Mouse (Mus musculus): Measurements from ENCODE around the gene Nfkbie.

Gene Nfkbie

DNA sequence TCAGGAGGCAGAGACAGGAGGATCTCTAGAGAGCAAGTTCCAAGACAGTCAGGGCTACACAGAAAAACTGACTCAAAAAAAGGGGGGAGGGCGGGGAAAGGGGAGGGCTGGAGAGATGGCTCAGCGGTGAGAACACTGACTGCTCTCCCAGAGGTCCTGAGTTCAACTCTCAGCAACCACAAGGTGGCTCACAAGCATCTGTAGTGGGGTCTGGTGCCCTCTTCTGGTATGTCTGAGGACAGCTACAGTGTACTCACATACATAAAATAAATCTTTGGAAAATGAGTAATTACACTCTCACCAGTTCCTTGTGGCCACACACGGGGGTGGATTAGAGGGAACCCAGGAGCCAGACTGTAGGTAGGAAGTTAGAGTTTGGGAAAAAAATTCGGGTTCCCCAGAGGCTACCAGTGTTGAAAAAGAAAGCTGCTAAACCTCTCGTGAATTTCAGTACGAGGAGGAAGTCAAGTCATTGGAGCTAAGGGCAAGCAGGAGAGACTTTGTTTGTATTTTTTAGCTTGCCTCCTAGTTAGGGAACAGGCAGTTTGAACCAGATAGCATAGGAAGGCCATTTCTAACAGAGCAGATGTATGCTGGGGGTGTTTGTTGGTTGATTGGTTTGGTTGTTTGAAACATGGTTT, 27.3 kb downstream of the Nfkbie start:
- DNase-seq (ENCODE audit: low spot score) = no peak

DNA sequence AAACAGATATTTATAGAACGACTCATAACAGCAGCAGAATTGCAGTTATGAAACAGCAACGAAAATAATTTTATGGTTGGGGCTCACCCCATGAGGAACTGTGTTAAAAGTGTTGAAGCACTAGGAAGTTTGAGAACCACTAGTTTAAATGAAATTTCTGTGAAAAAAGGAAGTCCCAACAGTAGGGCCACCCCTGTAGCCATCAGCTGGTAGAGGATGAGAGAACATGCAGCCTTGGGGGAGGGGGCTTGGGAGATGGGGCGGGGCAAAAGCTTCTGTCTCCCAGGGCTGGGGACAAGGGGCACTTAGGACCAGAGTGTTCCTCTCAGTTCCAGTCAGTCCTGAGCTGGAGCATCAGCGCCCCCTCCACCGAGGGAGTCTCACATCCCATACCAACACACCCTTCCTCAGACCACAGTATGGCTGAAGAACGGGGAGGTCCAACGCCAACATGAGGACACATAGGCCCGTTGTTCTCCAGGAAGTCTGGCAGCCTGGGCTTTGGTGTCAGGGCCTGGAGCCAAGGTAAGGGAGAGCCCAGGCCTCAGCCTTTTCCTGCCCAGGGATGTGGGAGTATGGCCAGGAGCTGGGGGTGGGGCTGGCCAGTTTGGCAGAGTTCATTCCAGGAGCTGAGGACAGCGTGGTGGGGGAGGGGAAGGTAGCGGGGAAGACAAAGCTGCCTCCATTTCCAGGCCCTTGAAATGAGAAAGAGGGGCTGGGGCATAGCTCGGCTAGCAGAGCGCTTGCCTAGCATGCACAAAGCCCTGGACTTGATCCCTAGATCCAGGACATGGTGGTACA, 28.8 kb downstream of the Nfkbie start:
- DNase-seq (ENCODE audit: low spot score) = no peak

DNA sequence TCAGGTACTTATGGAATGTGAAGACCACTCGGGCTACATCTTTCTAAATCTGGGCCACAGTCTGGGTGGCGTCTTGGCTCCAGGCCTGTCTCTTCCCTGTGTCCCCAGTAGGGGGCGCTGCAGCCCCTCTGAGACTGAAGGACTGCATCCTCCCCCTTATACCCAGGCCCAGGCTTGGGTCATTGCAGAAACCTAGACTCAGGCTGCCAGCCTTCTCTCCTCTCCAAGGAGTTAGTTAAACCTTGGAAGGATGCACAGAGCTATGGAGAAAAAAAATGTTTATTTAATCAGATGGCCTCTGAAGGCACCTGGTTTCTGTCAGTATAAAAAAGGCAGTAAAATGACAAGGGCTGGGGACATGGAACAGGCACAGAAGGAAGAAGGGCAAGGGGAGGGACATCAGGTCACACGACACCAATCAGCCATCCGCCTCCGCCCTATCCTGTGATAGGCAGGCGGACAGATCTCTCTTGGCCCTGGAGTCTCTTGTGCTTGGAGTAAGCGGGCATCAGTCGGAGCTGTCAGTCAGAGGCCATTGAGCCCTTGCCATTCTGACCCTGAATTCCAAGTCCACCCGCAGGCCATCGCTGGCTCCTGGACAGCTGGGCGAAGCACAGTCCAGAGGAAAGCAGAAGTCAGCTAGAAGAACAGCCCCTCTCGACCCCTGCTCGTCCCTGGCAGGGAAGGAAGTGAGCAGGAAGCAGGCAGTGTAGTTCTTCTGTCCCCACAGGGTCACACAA, 29.6 kb downstream of the Nfkbie start:
- DNase-seq (ENCODE audit: low spot score) = no peak

DNA sequence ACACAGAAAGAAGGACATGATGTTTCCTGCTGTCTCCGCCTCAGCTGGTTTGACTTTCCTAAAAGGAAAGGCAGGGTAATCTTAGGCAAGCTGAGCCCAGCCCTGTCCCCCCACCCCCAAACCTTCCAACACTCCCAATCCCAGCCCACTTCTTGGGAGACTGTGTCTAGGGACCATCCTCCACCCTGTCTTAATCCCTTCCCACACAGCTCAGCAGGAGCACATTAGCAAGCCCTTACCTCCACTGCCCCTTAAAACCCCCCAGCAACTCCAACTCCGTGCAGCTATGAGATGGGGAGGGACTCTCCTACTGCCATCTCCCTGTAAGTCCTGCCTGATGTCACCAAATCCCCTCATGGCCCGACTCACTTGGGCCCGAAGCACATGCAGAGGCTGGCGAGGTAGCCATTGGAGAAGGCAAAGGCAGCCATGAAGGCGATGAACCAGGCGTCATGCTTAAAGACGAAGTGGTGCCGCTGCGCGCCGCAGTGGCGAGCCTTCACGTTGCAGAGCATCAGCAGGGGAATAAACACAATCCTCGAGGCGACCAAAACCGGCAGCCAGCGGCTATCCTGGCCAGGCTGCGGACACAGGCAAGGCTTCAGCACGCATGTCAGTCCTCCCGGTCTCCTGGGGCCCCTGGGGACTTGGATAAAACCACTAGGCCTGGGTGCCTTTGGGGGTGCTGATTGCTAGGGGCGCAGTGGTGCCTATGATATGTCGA, 30.4 kb downstream of the Nfkbie start:
- no peak for DNase-seq (ENCODE audit: low spot score)

DNA sequence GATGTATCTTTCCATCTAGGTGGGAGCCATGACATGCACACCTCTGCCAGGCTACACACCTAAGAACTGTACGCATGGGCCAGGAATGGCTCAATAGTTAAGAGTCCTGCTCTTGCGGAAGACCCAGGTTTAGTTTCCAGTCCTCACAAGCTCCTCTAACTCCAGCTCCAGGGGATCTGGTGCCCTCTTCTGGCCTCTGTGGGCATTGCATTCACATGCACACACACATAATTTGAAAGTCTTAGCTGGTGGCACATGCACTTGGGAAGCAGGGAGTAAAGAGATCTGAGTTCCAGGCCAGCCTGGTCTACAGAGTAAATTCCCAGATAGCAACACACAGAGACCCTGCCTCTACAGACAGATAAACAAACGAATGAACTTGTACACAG, 30.9 kb downstream of the Nfkbie start:
- no peak for DNase-seq (ENCODE audit: low spot score)

GRCm38 (mm10) chr17:45588370-45588769, 32.9 kb downstream of the Nfkbie start:
- DNase-seq (ENCODE audit: low spot score) = no peak

GRCm38 (mm10) chr17:45589236-45589635, 33.7 kb downstream of the Nfkbie start:
- DNase-seq (ENCODE audit: low spot score) = no peak

- no peak for DNase-seq (ENCODE audit: low spot score)
Measured at GRCm38 (mm10) chr17:45589844-45590243, 34.3 kb downstream of the Nfkbie start.

- DNase-seq (ENCODE audit: low spot score) = no peak
Measured at GRCm38 (mm10) chr17:45590410-45590809, 34.9 kb downstream of the Nfkbie start.

DNA sequence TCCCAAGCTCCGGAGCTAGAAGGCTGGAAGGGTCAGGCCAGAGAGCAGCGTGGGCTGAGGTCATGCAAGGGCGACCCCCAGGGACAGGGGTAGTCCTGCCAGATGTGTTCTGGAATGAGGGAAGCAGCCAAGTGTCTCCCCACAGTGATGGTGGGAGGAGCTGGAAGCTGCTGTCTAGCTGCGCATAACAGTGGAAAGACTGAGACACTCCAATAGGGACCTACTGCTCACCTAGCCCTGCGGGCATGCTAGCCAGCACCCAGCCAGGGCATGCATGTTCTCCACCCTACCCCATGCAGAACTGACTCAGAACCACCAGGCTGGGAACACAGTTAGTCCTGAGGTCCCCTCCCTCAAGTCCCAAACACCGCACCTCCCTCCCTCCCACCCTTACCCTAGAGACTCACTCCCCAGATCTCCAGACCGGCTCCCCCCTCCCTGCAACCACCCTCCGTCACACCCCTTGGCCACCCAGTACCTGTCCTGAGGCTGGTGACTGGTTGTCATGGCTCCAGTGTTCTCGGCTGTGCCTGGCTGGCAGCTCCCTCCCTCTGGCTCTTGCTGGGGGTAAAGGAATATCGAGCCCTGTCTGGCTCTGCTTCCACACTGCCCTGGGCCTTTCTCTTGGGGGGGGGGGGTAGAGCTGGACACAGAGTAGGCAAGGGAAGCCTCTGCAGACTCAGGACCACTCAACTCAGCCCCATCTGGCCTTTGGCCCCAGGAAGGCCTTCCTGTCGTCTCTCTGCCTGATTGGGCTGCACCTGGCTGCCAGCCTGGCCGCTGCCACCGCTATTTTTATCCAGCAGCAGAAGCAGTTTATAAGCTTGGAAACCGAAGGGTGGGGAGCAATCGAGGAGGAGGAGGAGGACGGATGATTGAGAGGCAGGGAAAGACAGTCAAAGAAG, 36.5 kb downstream of the Nfkbie start:
- DNase-seq (ENCODE audit: low spot score) = no peak

DNA sequence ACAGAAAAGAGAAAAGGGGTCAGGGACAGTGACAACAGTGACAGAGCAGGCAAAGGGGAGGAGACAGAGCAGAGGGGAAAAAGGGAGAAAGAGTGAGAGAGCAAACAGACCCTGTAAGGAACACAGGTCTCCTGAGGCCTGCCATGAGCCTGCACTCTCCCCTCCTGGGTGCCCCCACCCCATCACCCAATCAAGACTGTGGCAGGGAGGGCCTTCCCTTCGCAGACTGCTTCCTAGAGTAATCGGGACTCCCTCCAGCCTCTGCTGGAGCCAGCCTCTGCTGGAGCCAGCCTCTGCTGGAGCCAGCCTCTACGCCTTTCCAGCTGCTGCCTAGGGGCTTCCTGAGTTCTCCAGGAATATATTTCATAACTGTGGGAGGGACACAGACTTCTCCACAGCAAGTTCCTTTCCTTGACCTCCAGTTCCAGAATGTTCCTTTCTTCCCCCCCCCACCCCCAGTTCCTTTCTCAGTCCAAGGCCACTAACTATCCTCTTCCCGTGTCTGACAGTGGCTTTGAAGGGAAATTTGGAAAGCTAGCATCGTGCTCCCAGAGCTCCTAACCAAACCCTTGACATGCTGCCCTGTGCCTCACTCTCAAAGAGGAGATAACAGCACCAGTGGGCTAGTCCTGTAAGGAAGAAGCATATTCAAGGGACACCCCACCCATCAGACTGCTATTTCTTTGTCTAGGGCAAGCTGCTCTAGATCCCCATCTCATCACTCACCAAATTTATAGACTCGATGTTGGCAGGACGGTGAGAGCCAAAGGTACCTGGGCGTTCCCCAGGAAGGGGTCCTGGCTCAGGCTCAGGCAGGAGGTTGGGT, 37.3 kb downstream of the Nfkbie start:
- DNase-seq (ENCODE audit: low spot score) = no peak

GRCm38 (mm10) chr17:45593479-45593878, 38.0 kb downstream of the Nfkbie start:
- DNase-seq (ENCODE audit: low spot score) = no peak

DNA sequence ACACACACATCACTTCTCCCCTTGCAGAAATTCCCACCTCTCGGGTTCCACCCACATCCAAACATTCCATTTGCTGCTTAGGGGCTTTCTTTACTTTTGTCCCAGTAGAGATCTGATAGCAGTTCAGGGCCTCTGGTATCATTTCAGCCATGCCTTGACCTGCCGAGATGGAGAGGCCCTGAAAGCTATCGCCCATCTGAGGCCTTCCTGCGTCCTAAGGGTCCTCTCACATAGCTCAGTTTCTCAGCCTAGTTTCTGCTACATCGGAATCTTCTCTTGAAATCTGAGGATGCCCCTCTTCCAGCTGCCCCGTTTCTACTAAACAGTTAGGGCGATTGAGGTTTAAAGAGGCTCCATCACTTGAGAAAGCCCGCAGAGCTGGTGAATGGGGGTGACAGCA, 38.7 kb downstream of the Nfkbie start:
- no peak for DNase-seq (ENCODE audit: low spot score)

GRCm38 (mm10) chr17:45594881-45595735, 39.6 kb downstream of the Nfkbie start:
- DNase-seq (ENCODE audit: low spot score) = no peak

- DNase-seq (ENCODE audit: low spot score) = no peak
Measured at GRCm38 (mm10) chr17:45595736-45596390, 40.4 kb downstream of the Nfkbie start.

DNA sequence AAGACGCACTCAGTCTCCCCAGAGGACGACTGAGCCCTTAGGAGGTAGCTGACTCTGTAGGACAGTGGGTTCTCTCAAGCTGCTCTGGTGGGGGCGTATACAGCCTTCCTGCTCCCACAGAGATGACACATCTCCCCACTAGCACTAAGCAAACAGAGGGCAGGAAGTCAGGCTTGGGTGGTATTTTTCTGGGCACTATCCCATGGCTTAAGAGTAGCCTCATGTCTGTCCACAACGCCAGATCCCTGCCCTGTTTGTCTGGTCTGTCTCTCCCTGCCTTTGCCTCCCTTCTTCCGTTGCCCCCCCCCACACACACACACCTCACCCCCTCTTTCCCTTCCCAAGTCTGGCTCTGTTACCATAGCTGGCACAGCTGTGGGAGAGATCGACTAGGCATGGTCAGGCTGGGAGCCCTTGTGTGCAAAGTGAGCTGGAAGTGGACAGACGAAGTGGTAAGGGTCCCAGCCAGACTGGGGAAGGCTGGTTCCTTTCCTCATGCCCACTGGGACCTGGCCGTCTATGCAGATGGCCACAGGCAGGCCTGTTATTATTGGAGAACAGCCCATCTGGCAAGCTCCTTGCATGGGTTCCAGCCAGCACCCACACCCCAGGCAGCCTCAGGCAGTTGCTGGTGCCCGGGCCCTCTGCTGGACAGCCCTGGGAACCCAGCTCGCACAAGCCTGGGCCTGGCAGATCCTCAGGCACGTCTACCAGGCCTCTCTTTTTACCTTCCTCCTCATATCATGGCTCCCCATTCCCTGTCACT, 41.3 kb downstream of the Nfkbie start:
- no peak for DNase-seq (ENCODE audit: low spot score)

DNA sequence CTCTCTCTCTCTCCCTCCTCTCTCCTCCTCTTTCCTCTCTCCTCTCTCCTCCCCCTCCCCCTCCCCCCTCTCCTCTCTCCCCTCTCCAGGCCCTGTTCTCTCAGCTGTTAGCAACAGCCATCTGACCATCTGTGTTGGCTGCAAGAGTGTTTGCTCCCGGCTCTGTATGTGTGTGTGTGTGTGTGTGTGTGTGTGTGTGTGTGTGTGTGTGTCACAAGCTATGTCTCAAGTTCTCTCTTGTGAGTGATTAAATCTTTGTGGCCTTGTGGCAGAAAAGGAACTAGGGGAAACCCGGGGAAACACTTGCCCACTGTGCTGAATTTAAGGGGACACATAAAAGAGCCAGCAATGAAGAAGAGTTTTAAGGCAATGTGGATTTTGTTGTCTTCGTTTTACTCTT, 42.3 kb downstream of the Nfkbie start:
- no peak for DNase-seq (ENCODE audit: low spot score)

DNA sequence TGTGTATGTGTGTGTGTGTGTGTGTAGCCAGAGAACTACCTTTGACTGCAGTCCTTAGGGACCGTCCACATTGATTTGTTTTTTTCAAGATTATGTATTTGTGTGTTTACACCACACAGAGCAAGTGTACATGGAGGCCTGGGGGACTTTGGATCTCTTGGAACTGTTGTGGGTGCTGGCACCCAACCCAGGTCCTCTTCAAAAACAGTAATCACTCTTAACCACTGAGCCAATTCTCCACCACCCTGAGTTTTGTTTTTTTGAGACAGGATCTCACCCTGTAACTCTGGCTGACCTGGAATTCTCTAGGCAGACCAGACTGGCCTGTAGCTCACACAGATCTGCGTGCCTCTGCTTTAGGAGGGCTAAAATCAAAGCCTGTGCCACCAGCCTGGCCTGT, 42.9 kb downstream of the Nfkbie start:
- DNase-seq (ENCODE audit: low spot score) = no peak

Measured in left cerebral cortex, adult 11 months (tissue).